Mouse (Mus musculus) heart, embryonic 11.5 days (tissue): ENCODE results near the gene Sox13. TPM values are rescaled to one million over a fixed set of nuclear protein-coding genes. Genes with fewer than 3 reads are reported as not detected.

Experiments used
- ATAC-seq: fragments of 200-750 bp; cut with Nextera tagmentation; replicated peaks from 2 replicates; pipeline ENCODE4 v1.8.0; 2017; ENCODE audit warnings: moderate library complexity; ENCODE audit not compliant: insufficient number of reproducible peaks, low FRiP score, low TSS enrichment
- H3K27ac ChIP-seq: fragments of 300-500 bp; sonication (generic); 2 replicates; pipeline ENCODE4 v1.5.1; 2014; ENCODE audit warnings: mild to moderate bottlenecking, low read depth, low read length
- H3K27me3 ChIP-seq: fragments of 300-500 bp; sonication (generic); 2 replicates; pipeline ENCODE4 v1.6.1; 2014; ENCODE audit warnings: mild to moderate bottlenecking, low read length, mixed read lengths; ENCODE audit not compliant: control insufficient read depth, insufficient read depth
- H3K36me3 ChIP-seq: fragments of 300-500 bp; sonication (generic); 2 replicates; pipeline ENCODE4 v1.6.1; 2014; ENCODE audit warnings: mild to moderate bottlenecking, low read length, moderate library complexity, mixed read lengths; ENCODE audit not compliant: control insufficient read depth, insufficient read depth
- H3K4me1 ChIP-seq: fragments of 300-500 bp; sonication (generic); 2 replicates; pipeline ENCODE4 v1.6.1; 2014; ENCODE audit warnings: low read length; ENCODE audit not compliant: control insufficient read depth, insufficient read depth
- H3K4me2 ChIP-seq: fragments of 300-500 bp; sonication (generic); 2 replicates; pipeline ENCODE4 v1.6.1; 2014; ENCODE audit warnings: mild to moderate bottlenecking, moderate library complexity
- H3K4me3 ChIP-seq: fragments of 300-500 bp; sonication (generic); 2 replicates; pipeline ENCODE4 v1.5.1; 2014; ENCODE audit warnings: low read depth, low read length
- H3K9ac ChIP-seq: fragments of 300-500 bp; sonication (generic); 2 replicates; pipeline ENCODE4 v1.6.1; 2014; ENCODE audit warnings: mild to moderate bottlenecking, low read depth, low read length, moderate library complexity
- H3K9me3 ChIP-seq: fragments of 300-500 bp; sonication (generic); replicated peaks from 2 replicates; pipeline ENCODE4 v1.6.1; 2016; ENCODE audit warnings: low read length; ENCODE audit not compliant: control insufficient read depth
- WGBS: fragments of 180-500 bp; shearing (Covaris S2); extraction: QIAGEN DNeasy Blood & Tissue Kit; methylation state at CpG from one replicate; pipeline ENCODE4 v1.1.7; 2014; ENCODE audit not compliant: insufficient replicate concordance; 5-methylcytosine and 5-hydroxymethylcytosine counted together
- polyA plus RNA-seq: library from polyadenylated mRNA; unstranded; fragments of >200 nt; fragmentation: Nextera tagmentation; extraction: Ambion mirVana; gene quantifications from 2 replicates; pipeline ENCODE4 v1.2.1, GENCODE M21; 2014

Gene Sox13
- polyA plus RNA-seq, 1 experiment from 2014 or later: 3.3 TPM

DNA sequence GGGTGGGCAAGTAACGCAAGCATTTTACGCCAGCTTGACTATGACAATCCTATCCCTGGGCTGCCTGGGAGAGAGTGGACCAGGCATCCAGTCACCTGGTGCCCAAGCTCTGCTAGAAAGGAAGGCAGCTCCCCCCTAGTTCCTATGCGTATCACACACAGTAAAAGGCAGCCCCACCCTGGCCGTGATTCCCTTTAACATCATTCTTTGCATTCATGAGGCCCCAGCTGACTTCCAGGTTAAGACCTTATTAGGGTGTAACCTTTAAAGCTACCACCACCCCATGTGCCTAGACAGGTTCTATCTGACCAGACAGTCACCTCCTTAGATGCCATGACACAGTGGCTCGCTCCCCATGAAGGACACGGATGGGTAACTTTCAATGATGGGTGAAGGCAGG, 8.7 kb downstream of the Sox13 start:
- Histone ChIP-seq H3K27ac (no peak overlapping the region), H3K9me3 (no peaks in the 10 kb centered on the region), H3K4me3 (no peak overlapping the region), H3K4me1 (peaks cover 19% of the 10 kb centered on the region), H3K36me3 (no peaks in the 10 kb centered on the region), H3K9ac (no peak overlapping the region), H3K27me3 (no peaks in the 10 kb centered on the region), H3K4me2 (no peak overlapping the region)
- no peak for ATAC-seq
- 77% methylated on average over 6 of the region's 6 CpGs for WGBS

DNA sequence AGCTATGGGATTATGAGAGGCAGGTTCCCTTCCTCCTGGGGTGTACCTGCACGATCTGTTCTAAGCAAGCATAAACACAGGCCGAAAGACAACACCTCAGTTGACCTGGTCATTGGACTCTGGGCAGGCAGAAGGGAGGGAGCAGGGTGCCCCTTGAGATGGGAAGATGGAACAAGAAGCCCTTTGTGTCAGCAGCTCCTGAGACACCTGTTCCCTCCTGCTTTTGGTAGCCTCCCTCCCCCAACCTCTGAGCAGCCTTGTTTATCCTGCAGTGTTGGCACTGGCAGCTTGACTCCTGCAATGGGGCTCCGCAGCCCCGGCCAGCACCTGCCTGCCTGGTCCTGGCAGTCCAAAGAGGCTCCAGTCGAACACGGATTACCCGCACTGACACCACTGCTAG, 9.1 kb downstream of the Sox13 start:
- peaks cover 17% of the 10 kb centered on the region for H3K4me1 ChIP-seq
- 67% methylated on average over 7 of the region's 7 CpGs for WGBS
- H3K9me3 ChIP-seq: no peaks in the 10 kb centered on the region

DNA sequence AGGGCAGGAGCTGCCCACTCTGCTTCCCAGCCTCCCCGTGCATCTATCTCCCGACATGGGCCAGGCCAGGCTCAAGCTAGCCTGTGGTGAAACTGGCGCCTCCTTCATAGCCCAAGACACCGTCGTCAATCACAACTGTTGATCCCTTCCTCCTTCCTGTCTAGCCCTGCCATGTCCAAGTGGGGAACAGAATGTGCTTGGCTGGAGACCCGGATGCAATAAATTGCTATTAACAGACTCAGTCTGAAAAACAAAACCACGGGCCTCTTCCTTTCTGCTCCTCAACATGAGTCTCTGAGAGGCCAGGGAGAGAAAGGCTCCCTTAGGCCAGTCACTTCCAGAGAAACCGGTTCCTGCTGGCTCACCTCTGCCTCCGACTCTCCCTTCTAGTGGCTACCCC, 11.2 kb downstream of the Sox13 start:
- Histone ChIP-seq H3K9me3 (no peaks in the 10 kb centered on the region), H3K4me2 (no peak overlapping the region), H3K36me3 (no peaks in the 10 kb centered on the region), H3K9ac (no peak overlapping the region), H3K27ac (no peak overlapping the region), H3K27me3 (no peaks in the 10 kb centered on the region), H3K4me3 (no peak overlapping the region), H3K4me1 (peaks cover 18% of the 10 kb centered on the region)
- 69% methylated on average over 9 of the region's 9 CpGs for WGBS
- no peak for ATAC-seq

More for the DNA sequence above, 9.1 kb downstream of the Sox13 start:
- Histone ChIP-seq H3K27me3 (no peaks in the 10 kb centered on the region), H3K36me3 (no peaks in the 10 kb centered on the region), H3K27ac (no peak overlapping the region), H3K4me2 (no peak overlapping the region), H3K4me3 (no peak overlapping the region), H3K9ac (no peak overlapping the region)
- ATAC-seq: no peak

DNA sequence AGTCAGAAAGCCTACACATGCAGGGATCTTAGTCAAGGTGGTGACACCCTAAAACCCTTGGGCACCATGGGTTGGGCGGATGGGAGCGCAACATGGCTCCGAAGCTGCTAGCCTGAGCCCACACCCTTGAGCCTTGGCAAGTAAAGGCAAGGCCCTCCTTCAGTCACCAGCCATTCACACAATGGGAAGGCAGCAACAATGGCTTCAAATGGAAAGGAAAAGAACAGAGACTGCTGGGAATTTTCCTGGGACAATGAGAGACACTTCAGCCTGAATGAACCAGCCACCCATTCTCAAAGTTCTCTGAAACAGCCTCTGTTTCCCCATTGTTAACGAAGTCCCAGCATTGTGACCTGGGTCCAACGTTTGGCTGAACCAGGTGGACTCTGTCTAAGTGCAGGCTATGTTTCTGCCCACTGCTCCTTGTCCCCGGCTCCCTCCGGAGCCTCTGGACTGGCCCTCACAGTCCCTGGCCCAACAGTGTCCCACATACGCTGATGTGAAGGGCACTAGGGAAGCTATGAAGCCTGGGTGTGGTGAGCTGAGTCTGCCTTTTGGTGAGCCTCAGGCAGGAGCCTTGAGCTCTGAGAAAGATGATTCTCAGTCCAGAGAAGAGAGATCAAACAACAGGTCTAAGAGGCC, 12.6 kb downstream of the Sox13 start:
- H3K4me3 ChIP-seq: no peak overlapping the region
- H3K36me3 ChIP-seq: no peaks in the 10 kb centered on the region
- 72% methylated on average over 8 of the region's 8 CpGs for WGBS
- peaks cover 9% of the 10 kb centered on the region for H3K4me1 ChIP-seq
- H3K27ac ChIP-seq: no peak overlapping the region
- H3K27me3 ChIP-seq: no peaks in the 10 kb centered on the region
- no peaks in the 10 kb centered on the region for H3K9me3 ChIP-seq
- H3K4me2 ChIP-seq: no peak overlapping the region
- H3K9ac ChIP-seq: no peak overlapping the region
- ATAC-seq: no peak

DNA sequence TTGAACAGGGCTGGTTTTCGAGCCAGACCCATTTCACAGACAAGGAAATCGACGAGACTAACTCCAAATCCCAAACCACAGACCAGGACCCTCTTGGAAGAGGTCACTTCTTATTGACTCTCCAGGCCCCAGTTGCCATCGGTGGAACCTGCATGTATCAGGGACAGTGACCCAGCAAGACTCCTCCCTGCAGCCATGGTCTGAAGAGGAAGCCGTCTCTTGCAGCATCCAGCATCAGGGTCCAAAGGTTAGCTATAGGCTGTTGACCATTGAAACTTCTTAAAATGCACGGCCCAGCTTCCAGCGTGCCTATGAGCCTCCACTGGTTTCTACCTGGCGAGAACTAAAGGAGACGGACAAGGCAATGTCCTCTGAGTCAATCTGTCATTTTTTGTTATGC, 14.4 kb downstream of the Sox13 start:
- Histone ChIP-seq H3K27me3 (no peaks in the 10 kb centered on the region), H3K9ac (no peak overlapping the region), H3K27ac (no peak overlapping the region), H3K36me3 (no peaks in the 10 kb centered on the region), H3K9me3 (no peaks in the 10 kb centered on the region), H3K4me1 (peaks cover 9% of the 10 kb centered on the region), H3K4me2 (no peak overlapping the region), H3K4me3 (no peak overlapping the region)
- no peak for ATAC-seq
- 67% methylated on average over 9 of the region's 9 CpGs for WGBS

DNA sequence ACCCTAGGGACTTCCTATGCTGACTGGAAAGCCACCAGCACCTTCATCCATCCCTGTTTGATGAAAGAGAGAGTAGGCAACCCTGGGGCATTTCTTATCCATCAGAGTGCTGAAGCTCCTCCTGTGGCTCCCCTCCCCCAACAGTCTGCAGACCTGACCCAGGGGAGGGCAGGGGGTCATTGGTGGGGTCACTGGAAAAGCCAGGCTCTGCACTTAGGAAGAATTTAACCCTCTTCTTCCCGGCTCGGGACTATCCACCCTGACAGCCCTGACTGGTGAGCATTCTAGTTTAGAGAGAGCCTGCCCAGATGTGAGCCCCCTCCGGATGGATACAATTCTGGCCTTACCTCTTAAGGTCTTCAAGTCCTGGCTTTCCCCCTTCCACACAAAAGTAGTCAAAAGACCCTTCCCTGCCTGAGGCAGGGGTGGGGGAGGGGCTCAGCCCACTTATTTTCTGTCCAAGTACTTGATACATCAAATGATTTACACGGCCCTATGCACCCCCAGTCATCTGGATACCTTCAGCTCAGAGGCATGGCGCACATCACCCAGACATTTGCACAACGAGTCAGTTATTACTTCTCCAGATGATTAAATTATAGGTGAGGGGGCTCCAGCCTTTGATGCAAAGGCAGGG, 15.2 kb downstream of the Sox13 start:
- ATAC-seq: no peak
- no peaks in the 10 kb centered on the region for H3K36me3 ChIP-seq
- no peak overlapping the region for H3K4me2 ChIP-seq
- WGBS: 25% methylated on average over 6 of the region's 6 CpGs
- peaks cover 9% of the 10 kb centered on the region for H3K4me1 ChIP-seq
- H3K9ac ChIP-seq: no peak overlapping the region
- H3K27ac ChIP-seq: no peak overlapping the region
- no peaks in the 10 kb centered on the region for H3K9me3 ChIP-seq
- no peaks in the 10 kb centered on the region for H3K27me3 ChIP-seq
- H3K4me3 ChIP-seq: no peak overlapping the region

DNA sequence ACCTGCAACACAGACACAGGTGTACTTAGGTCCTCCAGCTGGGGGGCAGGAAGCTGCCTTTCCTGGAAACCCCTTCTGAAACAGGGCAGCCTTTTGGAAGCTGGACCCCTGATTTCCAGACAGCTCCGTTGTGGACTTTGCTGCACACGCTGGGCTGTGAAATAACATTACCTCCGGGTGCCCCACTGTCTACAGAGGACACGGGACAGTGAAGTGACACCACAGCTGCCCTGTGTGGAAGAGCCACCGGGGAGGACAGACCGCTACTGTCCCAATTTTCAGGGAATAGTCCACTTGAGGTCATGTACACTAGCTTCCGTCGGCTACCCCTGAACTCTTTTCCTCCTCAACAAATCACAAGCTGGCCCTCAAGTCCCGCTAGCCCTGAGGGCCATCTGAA, 15.9 kb downstream of the Sox13 start:
- ATAC-seq: no peak
- no peaks in the 10 kb centered on the region for H3K36me3 ChIP-seq
- no peaks in the 10 kb centered on the region for H3K9me3 ChIP-seq
- no peak overlapping the region for H3K4me3 ChIP-seq
- no peaks in the 10 kb centered on the region for H3K27me3 ChIP-seq
- H3K4me1 ChIP-seq: peaks cover 9% of the 10 kb centered on the region
- no peak overlapping the region for H3K27ac ChIP-seq
- 55% methylated on average over 9 of the region's 9 CpGs for WGBS
- no peak overlapping the region for H3K9ac ChIP-seq
- no peak overlapping the region for H3K4me2 ChIP-seq

DNA sequence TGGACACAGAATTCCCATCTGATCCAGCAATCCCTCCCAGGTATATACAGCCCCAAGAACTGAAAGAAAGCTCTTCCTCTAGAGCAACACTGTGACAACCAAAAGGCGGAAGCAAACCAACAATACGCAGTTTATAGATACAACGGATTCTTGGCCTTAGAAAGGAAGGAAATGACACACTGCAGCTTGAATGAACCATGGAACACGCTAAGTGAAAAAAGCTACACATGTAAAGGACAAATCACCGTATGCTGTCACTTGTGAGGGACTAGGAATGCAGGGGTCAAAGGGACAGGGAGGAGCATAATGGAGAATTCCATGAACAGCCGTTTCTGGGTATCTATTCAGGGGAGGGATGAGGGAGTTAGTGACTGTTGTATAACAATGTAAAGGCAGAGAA, 16.7 kb downstream of the Sox13 start:
- peaks cover 9% of the 10 kb centered on the region for H3K4me1 ChIP-seq
- H3K27me3 ChIP-seq: no peaks in the 10 kb centered on the region
- no peak overlapping the region for H3K27ac ChIP-seq
- no peak overlapping the region for H3K4me3 ChIP-seq
- WGBS: 56% methylated on average over 6 of the region's 6 CpGs
- no peak overlapping the region for H3K4me2 ChIP-seq
- H3K9me3 ChIP-seq: no peaks in the 10 kb centered on the region
- H3K36me3 ChIP-seq: no peaks in the 10 kb centered on the region
- ATAC-seq: no peak
- no peak overlapping the region for H3K9ac ChIP-seq

DNA sequence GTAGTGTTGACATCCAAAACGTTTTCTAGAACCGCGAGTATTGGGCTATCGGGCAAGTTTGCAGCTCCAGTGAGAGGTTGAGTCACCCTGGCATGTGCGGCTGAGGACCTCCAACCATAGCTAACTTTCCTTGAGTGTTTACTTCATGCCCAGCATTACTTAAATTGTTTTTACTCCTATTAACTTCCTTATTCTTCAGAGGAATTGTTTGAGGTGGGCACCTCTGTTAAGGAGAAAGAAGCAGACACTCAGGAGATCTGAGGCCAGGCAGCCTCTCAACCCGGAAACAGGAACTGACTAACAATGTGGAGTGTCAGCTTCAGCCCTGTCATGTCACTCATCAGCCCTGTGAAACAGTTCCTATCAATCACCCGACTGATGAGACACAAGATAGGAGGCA, 17.6 kb downstream of the Sox13 start:
- no peak overlapping the region for H3K9ac ChIP-seq
- WGBS: 63% methylated on average over 7 of the region's 7 CpGs
- H3K27ac ChIP-seq: no peak overlapping the region
- peaks cover 9% of the 10 kb centered on the region for H3K4me1 ChIP-seq
- H3K36me3 ChIP-seq: no peaks in the 10 kb centered on the region
- ATAC-seq: no peak
- no peaks in the 10 kb centered on the region for H3K27me3 ChIP-seq
- no peaks in the 10 kb centered on the region for H3K9me3 ChIP-seq
- no peak overlapping the region for H3K4me2 ChIP-seq
- H3K4me3 ChIP-seq: no peak overlapping the region
